Mouse (Mus musculus) duodenum, adult 2 months (tissue): ENCODE data around the gene Mtap. TPM values are rescaled to one million over a fixed set of nuclear protein-coding genes. Genes with fewer than 3 reads are reported as not detected.

Source experiments
- polyA plus RNA-seq: library from polyadenylated mRNA; depleted of rRNA; stranded (reverse); fragments of >200 nt; gene quantifications from 2 replicates; pipeline ENCODE4 v1.2.3, GENCODE M21; 2012; ENCODE audit warnings: low replicate concordance; rRNA removed

The Mtap gene
- 0.39 and 0.57 TPM in 2 replicates for polyA plus RNA-seq

DNA sequence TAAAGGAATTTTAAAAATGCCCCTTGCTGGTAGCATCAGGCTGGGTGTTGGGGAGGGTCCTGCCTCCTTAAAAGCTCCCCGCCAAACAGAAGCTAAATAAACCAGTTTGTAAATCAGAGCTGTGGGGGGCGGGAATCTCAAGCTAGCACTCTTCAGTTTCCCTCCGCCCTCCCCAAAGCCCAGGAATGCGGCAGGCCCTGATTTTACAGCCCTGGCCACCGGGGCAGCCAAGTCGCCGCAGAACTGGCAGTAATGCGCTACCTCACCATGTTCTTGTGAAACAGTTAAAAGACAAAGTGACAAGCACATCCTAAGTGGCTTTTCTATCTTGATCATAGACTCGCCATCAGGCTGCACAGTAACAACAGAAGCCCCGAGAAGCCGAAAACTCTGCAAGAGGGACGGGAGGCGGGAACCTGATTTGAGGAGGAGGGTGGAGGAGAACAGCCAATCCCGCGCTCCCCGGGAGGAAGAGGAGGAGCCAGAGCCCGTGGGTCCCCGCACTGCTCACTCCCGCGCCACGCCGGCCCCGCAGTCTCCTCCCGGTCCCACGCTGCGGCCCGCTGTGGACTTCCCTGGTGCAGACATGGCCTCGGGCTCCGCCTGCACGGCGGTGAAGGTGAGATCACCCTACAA, at the start of gene Mtap:
Mtap (plus strand) TSS at position 217 of the 636 bp plus-strand sequence.

Other genes with a start within 250 kb of the Mtap start
- 0.18 and 0.56 TPM in 2 replicates for gene Cdkn2a, start 157.5 kb downstream of the Mtap start, polyA plus RNA-seq
- 92.4 and 237 TPM in 2 replicates for gene Cdkn2b, start 173.9 kb downstream of the Mtap start, polyA plus RNA-seq